Mouse (Mus musculus) MEL (cell line): ENCODE measurements around the gene F830045P16Rik. TPM values are rescaled to one million over a fixed set of nuclear protein-coding genes. Genes with fewer than 3 reads are reported as not detected.

Source experiments
- DNase-seq: peaks from one replicate; pipeline ENCODE4 v3.0.0; 2011; ENCODE audit warnings: low read depth, low spot score
- H3K27ac ChIP-seq: 2 replicates; pipeline ENCODE4 v1.5.1; 2012; ENCODE audit warnings: low read depth, mild to moderate bottlenecking, control low read depth, low read length, moderate library complexity; ENCODE audit not compliant: control insufficient read depth
- H3K27me3 ChIP-seq, 2 experiments: fragments of 150-350 bp in 1 of 2; sonication (generic) in 1 of 2; 2 replicates each; pipeline ENCODE4 v1.6.1; 2012; ENCODE audit warnings: low read length in 2 of 2, mild to moderate bottlenecking in 2 of 2, improper control_type of control experiment in 1 of 2, moderate library complexity in 1 of 2; ENCODE audit not compliant: insufficient read depth in 2 of 2, control insufficient read depth in 1 of 2
- H3K36me3 ChIP-seq, 2 experiments: 2 replicates each; pipeline ENCODE4 v1.6.1; 2012 to 2014; ENCODE audit warnings: low read length in 2 of 2, improper control_type of control experiment in 1 of 2, inconsistent platforms in 1 of 2, mild to moderate bottlenecking in 1 of 2; ENCODE audit not compliant: insufficient read depth in 2 of 2, control insufficient read depth in 1 of 2
- H3K4me1 ChIP-seq, 2 experiments: fragments of 150-350 bp in 1 of 2; sonication (generic) in 1 of 2; 2 replicates each; pipeline ENCODE4 v1.6.1; 2012; ENCODE audit warnings: low read length in 2 of 2, improper control_type of control experiment in 1 of 2, mild to moderate bottlenecking in 1 of 2; ENCODE audit not compliant: insufficient read depth in 2 of 2, control insufficient read depth in 1 of 2
- H3K4me3 ChIP-seq, 2 experiments: fragments of 150-350 bp in 1 of 2; sonication (generic) in 1 of 2; 2 replicates each; pipeline ENCODE4 v1.5.1; 2012; ENCODE audit warnings: low read depth in 2 of 2, low read length in 2 of 2, mild to moderate bottlenecking in 2 of 2, moderate library complexity in 2 of 2, control low read depth in 1 of 2, improper control_type of control experiment in 1 of 2; ENCODE audit not compliant: control insufficient read depth in 1 of 2, insufficient read depth in 1 of 2
- H3K79me2 ChIP-seq: 2 replicates; pipeline ENCODE4 v1.6.1; 2012; ENCODE audit warnings: mild to moderate bottlenecking, low read length, moderate library complexity; ENCODE audit not compliant: control insufficient read depth, poor library complexity, insufficient read depth
- H3K9ac ChIP-seq: 2 replicates; pipeline ENCODE4 v1.6.1; 2012; ENCODE audit warnings: low read depth, mild to moderate bottlenecking, control low read depth, low read length, moderate library complexity; ENCODE audit not compliant: control insufficient read depth, poor library complexity, severe bottlenecking
- H3K9me3 ChIP-seq: fragments of 150-350 bp; sonication (generic); replicated peaks from 2 replicates; pipeline ENCODE4 v1.6.1; 2012; ENCODE audit warnings: mild to moderate bottlenecking, low read length, improper control_type of control experiment, moderate library complexity; ENCODE audit not compliant: insufficient read depth
- BHLHE40 ChIP-seq: IDR thresholded peaks from 2 replicates; pipeline ENCODE4 v1.6.1; 2012; ENCODE audit warnings: low read depth, mild to moderate bottlenecking, inconsistent platforms, low read length, improper control_type of control experiment, borderline replicate concordance
- CHD2 ChIP-seq: IDR thresholded peaks from 2 replicates; pipeline ENCODE4 v1.6.1; 2011; ENCODE audit warnings: low read length, improper control_type of control experiment
- CTCF ChIP-seq, 3 experiments: IDR thresholded peaks in 2 of 3; conservative IDR thresholded peaks in 1 of 3; 2 replicates each; pipeline ENCODE4 v1.5.1; 2011 to 2012; ENCODE audit warnings: low read length in 3 of 3, low read depth in 2 of 3, mild to moderate bottlenecking in 2 of 3, improper control_type of control experiment in 1 of 3, inconsistent platforms in 1 of 3, mixed read lengths in 1 of 3, moderate library complexity in 1 of 3; ENCODE audit not compliant: control insufficient read depth in 1 of 3, insufficient read depth in 1 of 3, poor library complexity in 1 of 3, severe bottlenecking in 1 of 3
- E2F4 ChIP-seq: IDR thresholded peaks from 2 replicates; pipeline ENCODE4 v1.6.1; 2011; ENCODE audit warnings: low read depth, low read length, improper control_type of control experiment, borderline replicate concordance
- ELF1 ChIP-seq: IDR thresholded peaks from 2 replicates; pipeline ENCODE4 v1.6.1; 2014; ENCODE audit warnings: low read depth, mild to moderate bottlenecking, inconsistent platforms, low read length, improper control_type of control experiment, moderate library complexity
- ETS1 ChIP-seq: IDR thresholded peaks from 2 replicates; pipeline ENCODE4 v1.6.1; 2012; ENCODE audit warnings: low read depth, mild to moderate bottlenecking, inconsistent platforms, low read length, improper control_type of control experiment, moderate library complexity
- GABPA ChIP-seq: IDR thresholded peaks from 2 replicates; pipeline ENCODE4 v1.6.1; 2012; ENCODE audit warnings: low read depth, mild to moderate bottlenecking, inconsistent platforms, low read length, improper control_type of control experiment, moderate library complexity
- JUND ChIP-seq: IDR thresholded peaks from 2 replicates; pipeline ENCODE4 v1.6.1; 2011; ENCODE audit warnings: low read depth, mild to moderate bottlenecking, improper control_type of control experiment, low read length
- MAX ChIP-seq: IDR thresholded peaks from 2 replicates; pipeline ENCODE4 v1.6.1; 2011; ENCODE audit warnings: low read length, improper control_type of control experiment
- MXI1 ChIP-seq: IDR thresholded peaks from 2 replicates; pipeline ENCODE4 v1.6.1; 2011; ENCODE audit warnings: mild to moderate bottlenecking, low read depth, low read length, improper control_type of control experiment
- MYC ChIP-seq: IDR thresholded peaks from 2 replicates; pipeline ENCODE4 v1.6.1; 2011; ENCODE audit warnings: low read depth, mild to moderate bottlenecking, low read length, improper control_type of control experiment, moderate library complexity
- NRF1 ChIP-seq: IDR thresholded peaks from 2 replicates; pipeline ENCODE4 v1.6.1; 2014; ENCODE audit warnings: low read depth, mild to moderate bottlenecking, inconsistent platforms, low read length, improper control_type of control experiment, moderate library complexity; ENCODE audit not compliant: poor library complexity, insufficient read depth, severe bottlenecking
- POLR2AphosphoS2 ChIP-seq: IDR thresholded peaks from 2 replicates; pipeline ENCODE4 v1.6.1; 2011; ENCODE audit warnings: low read length, improper control_type of control experiment
- RCOR1 ChIP-seq: IDR thresholded peaks from 2 replicates; pipeline ENCODE4 v1.6.1; 2012; ENCODE audit warnings: low read depth, mild to moderate bottlenecking, inconsistent platforms, low read length, improper control_type of control experiment
- SIN3A ChIP-seq: IDR thresholded peaks from 2 replicates; pipeline ENCODE4 v1.6.1; 2012; ENCODE audit warnings: low read length, improper control_type of control experiment, inconsistent platforms
- SMC3 ChIP-seq: IDR thresholded peaks from 2 replicates; pipeline ENCODE4 v1.6.1; 2011; ENCODE audit warnings: low read depth, low read length, improper control_type of control experiment
- TCF12 ChIP-seq: IDR thresholded peaks from 2 replicates; pipeline ENCODE4 v1.6.1; 2014; ENCODE audit warnings: low read depth, mild to moderate bottlenecking, inconsistent platforms, low read length, improper control_type of control experiment, moderate library complexity
- UBTF ChIP-seq: IDR thresholded peaks from 2 replicates; pipeline ENCODE4 v1.6.1; 2012; ENCODE audit warnings: low read depth, mild to moderate bottlenecking, inconsistent platforms, low read length, improper control_type of control experiment, moderate library complexity, borderline replicate concordance; ENCODE audit not compliant: insufficient read depth
- USF2 ChIP-seq, 2 experiments: IDR thresholded peaks; 2 replicates each; pipeline ENCODE4 v1.6.1; 2011 to 2012; ENCODE audit warnings: improper control_type of control experiment in 2 of 2, low read length in 2 of 2, borderline replicate concordance in 1 of 2, inconsistent platforms in 1 of 2, low read depth in 1 of 2, mild to moderate bottlenecking in 1 of 2; ENCODE audit not compliant: insufficient read depth in 1 of 2
- ZMIZ1 ChIP-seq: IDR thresholded peaks from 2 replicates; pipeline ENCODE4 v1.6.1; 2012; ENCODE audit warnings: low read depth, mild to moderate bottlenecking, inconsistent platforms, low read length, improper control_type of control experiment, moderate library complexity
- polyA plus RNA-seq, 2 experiments: library from polyadenylated mRNA; stranded (reverse) in 1 of 2; unstranded in 1 of 2; fragments of >175 nt in 1 of 2; fragments of >200 nt in 1 of 2; gene quantifications; 2 replicates each; pipeline versions ENCODE4 v1.2.1 to v1.2.4; 2012; ENCODE audit warnings: low replicate concordance in 2 of 2, low read depth in 1 of 2; ENCODE audit not compliant: insufficient read length in 2 of 2, insufficient read depth in 1 of 2, missing spikeins in 1 of 2
- total RNA-seq: library from RNA; depleted of rRNA; stranded (reverse); fragments of 300-350 nt; gene quantifications from 2 replicates; pipeline ENCODE4 v1.2.3, GENCODE M21; 2012

Gene F830045P16Rik
- total and polyA plus RNA-seq, 3 experiments, result not detected

DNA sequence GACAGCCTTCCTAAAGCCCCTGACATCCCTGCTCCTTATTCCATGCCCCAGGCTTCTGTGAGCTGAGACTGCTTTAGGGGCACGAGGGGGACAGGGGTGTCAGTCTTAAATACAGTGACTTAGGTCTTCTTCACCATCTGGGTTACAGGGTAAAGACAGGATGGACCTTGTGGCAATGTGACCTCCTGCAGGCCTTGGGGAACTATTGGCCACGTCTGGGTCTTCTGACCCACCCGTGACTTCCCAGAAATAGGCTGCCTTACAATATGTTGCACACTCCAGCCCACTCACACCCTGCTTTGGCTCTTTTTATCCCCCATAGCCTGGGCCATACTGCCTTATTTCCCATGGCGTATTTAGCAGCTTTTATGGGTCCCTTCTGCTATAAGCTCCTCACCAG lies 8.5 kb downstream of the F830045P16Rik start:
- Histone ChIP-seq H3K9me3 (no peaks in the 10 kb centered on the region), H3K79me2 (no peaks in the 10 kb centered on the region), H3K36me3 (no peaks in the 10 kb centered on the region), H3K9ac (no peak overlapping the region), H3K27ac (no peak overlapping the region), H3K4me3 (no peak overlapping the region), H3K4me1 (no peaks in the 10 kb centered on the region), H3K27me3 (peaks cover 0 to 3% of the 10 kb centered on the region in 2 experiments; a peak in 3 of 4 replicates)
- no peak for TF ChIP-seq SMC3
- TF ChIP-seq CTCF (IDR thresholded peaks at IDR 0.05 in 2 of 3, conservative IDR thresholded peaks at IDR 0.05 in 1 of 3; ENCODE audit: control insufficient read depth in 1 of 3, insufficient read depth in 1 of 3, low read depth in 2 of 3, low read length in 3 of 3, poor library complexity in 1 of 3, severe bottlenecking in 1 of 3), result no peak
- TF ChIP-seq USF2 (IDR thresholded peaks at IDR 0.05; ENCODE audit: borderline replicate concordance in 1 of 2, insufficient read depth in 1 of 2, low read depth in 1 of 2, low read length in 2 of 2), result no peak
- no peak for TF ChIP-seq ELF1
- TF ChIP-seq JUND, result no peak
- TF ChIP-seq ZMIZ1, result no peak
- no peak for TF ChIP-seq TCF12
- TF ChIP-seq MYC, result no peak
- no peak for TF ChIP-seq CHD2
- TF ChIP-seq RCOR1, result no peak
- TF ChIP-seq E2F4, result no peak
- no peak for TF ChIP-seq MAX
- TF ChIP-seq MXI1, result no peak
- TF ChIP-seq BHLHE40, result no peak
- TF ChIP-seq GABPA, result no peak
- no peak for TF ChIP-seq ETS1
- no peak for TF ChIP-seq POLR2AphosphoS2
- DNase-seq, result no peak

DNA sequence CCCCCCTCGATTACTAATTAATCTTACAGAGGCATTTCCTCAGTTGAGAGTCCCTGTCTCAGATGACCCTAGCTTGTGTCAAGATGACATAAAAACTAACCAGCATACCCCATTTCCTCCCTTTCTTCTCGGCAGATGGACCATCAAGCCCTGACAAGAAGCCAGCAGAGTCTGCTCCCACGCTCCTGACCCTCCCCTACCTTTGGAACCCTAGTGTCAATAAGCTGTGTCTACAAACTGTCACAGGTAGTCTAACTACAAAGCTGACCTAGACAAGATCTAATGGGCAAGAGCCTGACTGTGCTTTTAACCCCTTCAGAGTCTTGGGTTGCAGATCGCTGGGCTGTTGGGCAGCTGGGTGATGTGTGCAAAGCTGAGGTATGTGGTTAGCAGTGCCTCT lies 10.1 kb downstream of the F830045P16Rik start:
- Histone ChIP-seq H3K27me3 (no peaks in the 10 kb centered on the region), H3K79me2 (no peaks in the 10 kb centered on the region), H3K4me1 (no peaks in the 10 kb centered on the region), H3K27ac (no peak overlapping the region), H3K9me3 (no peaks in the 10 kb centered on the region), H3K9ac (no peak overlapping the region), H3K36me3 (no peaks in the 10 kb centered on the region), H3K4me3 (no peak overlapping the region)
- no peak for DNase-seq
- no peak for TF ChIP-seq SIN3A
- TF ChIP-seq NRF1, result no peak
- no peak for TF ChIP-seq UBTF
- no peak for TF ChIP-seq MXI1
